Mouse (Mus musculus): ENCODE results near the gene Actrt2. TPM values are rescaled to one million over a fixed set of nuclear protein-coding genes. Genes with fewer than 3 reads are reported as not detected.

Gene Actrt2
- total and polyA plus RNA-seq, 2 experiments from 2014 or later: not detected

DNA sequence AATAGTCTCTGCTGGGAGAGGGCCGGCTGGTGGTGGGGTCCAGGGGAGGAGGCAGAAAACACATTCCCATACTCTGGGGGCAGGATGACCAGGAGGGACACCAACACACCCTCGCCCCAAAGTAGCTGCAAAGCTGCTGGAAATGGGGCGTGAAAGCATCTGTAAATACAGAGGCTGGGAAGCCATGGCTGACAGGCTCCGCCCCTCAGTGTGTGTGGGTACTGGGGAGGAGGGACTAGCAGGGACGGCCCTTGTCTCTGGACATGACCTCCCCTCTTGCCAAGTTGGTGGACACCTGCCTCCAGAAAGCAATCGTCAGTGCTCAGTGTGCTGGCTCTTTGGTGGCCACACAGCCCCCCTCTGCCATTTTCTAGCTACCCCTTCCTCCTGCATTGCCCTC lies 34.5 kb upstream of the Actrt2 start:
- ATAC-seq (ENCODE audit: insufficient read depth, low read depth): no peak
- H3K9ac ChIP-seq (replicated peaks; ENCODE audit: low read depth, low read length): no peak overlapping the region
- H3K4me3 ChIP-seq (ENCODE audit: low read depth, low read length): no peak overlapping the region
- H3K4me2 ChIP-seq (ENCODE audit: low read depth, low read length): no peak overlapping the region
- no peak for DNase-seq (ENCODE audit: low spot score)
- H3K4me1 ChIP-seq (ENCODE audit: control insufficient read depth, insufficient read depth): peaks cover 14% of the 10 kb centered on the region; the same call in 1 of the 2 replicates
- no peak overlapping the region for H3K27ac ChIP-seq (ENCODE audit: low read depth)
- H3K27me3 ChIP-seq (ENCODE audit: control insufficient read depth, insufficient read depth, low read length): no peaks in the 10 kb centered on the region
- TF ChIP-seq CTCF (IDR thresholded peaks at IDR 0.05; ENCODE audit: low read depth) (no peak), EP300 (IDR thresholded peaks at IDR 0.05; ENCODE audit: low read depth) (no peak)
- H3K9me3 ChIP-seq (replicated peaks; ENCODE audit: control insufficient read depth, low read length): no peaks in the 10 kb centered on the region
- 66% methylated on average over 6 of the region's 6 CpGs for WGBS
- H3K36me3 ChIP-seq (replicated peaks; ENCODE audit: control insufficient read depth, insufficient read depth, low read length): no peaks in the 10 kb centered on the region

DNA sequence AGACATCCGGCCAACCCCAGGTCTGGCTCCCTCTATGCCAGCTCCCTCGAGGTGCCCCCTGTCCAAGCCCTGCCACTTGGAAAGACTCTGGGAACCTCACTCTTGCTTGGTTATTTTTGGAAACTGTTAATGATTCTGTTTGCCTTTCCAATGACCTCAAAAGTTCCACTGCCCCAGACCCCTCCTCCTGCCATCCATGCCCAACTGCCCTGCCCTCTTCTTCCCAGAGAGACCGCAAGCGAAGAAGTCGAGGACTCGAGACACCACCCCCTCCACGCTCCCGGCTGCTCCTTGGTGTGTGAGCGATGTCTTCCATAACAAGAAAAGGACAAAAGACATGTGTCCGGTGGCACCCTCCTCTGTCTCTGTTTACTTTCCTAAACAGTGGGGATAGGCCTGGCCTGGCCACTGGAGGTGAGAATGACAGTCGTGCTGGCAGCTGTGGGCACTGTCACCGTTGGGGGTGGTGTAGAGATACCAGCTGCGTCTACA lies 33.3 kb upstream of the Actrt2 start:
- no peak for TF ChIP-seq CTCF (IDR thresholded peaks at IDR 0.05; ENCODE audit: low read depth)
- TF ChIP-seq EP300 (IDR thresholded peaks at IDR 0.05; ENCODE audit: low read depth): no peak
- H3K4me2 ChIP-seq (ENCODE audit: low read depth, low read length): 0 out of 2 replicates have a peak overlapping the region, but pooled peaks have one; percentile 21
- DNase-seq (ENCODE audit: low spot score) (peak; percentile 65), ATAC-seq (ENCODE audit: insufficient read depth, low read depth) (peak; percentile 81)
- H3K27me3 ChIP-seq (ENCODE audit: control insufficient read depth, insufficient read depth, low read length): no peaks in the 10 kb centered on the region
- H3K4me3 ChIP-seq (ENCODE audit: low read depth, low read length): no peak overlapping the region
- 42% methylated on average over 13 of the region's 13 CpGs for WGBS
- H3K4me1 ChIP-seq (ENCODE audit: control insufficient read depth, insufficient read depth): peaks cover 14% of the 10 kb centered on the region; the same call in 1 of the 2 replicates
- peak overlapping the region; percentile 39 for H3K27ac ChIP-seq (ENCODE audit: low read depth)
- H3K9me3 ChIP-seq (replicated peaks; ENCODE audit: control insufficient read depth, low read length): no peaks in the 10 kb centered on the region
- H3K36me3 ChIP-seq (replicated peaks; ENCODE audit: control insufficient read depth, insufficient read depth, low read length): no peaks in the 10 kb centered on the region
- H3K9ac ChIP-seq (replicated peaks; ENCODE audit: low read depth, low read length): no peak overlapping the region

GRCm38 (mm10) chr4:154700436-154700835 lies 32.8 kb upstream of the Actrt2 start:
- no peak for DNase-seq (ENCODE audit: low spot score)
- H3K36me3 ChIP-seq (replicated peaks; ENCODE audit: control insufficient read depth, insufficient read depth, low read length): no peaks in the 10 kb centered on the region
- H3K4me1 ChIP-seq (ENCODE audit: control insufficient read depth, insufficient read depth): peaks cover 14% of the 10 kb centered on the region; the same call in 1 of the 2 replicates
- WGBS: 86% methylated on average over 6 of the region's 6 CpGs
- TF ChIP-seq CTCF (IDR thresholded peaks at IDR 0.05; ENCODE audit: low read depth) (no peak), EP300 (IDR thresholded peaks at IDR 0.05; ENCODE audit: low read depth) (no peak)
- ATAC-seq (ENCODE audit: insufficient read depth, low read depth): no peak
- no peak overlapping the region for H3K4me3 ChIP-seq (ENCODE audit: low read depth, low read length)
- peak overlapping the region; percentile 39; the same call in 1 of the 2 replicates for H3K27ac ChIP-seq (ENCODE audit: low read depth)
- no peak overlapping the region for H3K9ac ChIP-seq (replicated peaks; ENCODE audit: low read depth, low read length)
- no peaks in the 10 kb centered on the region for H3K9me3 ChIP-seq (replicated peaks; ENCODE audit: control insufficient read depth, low read length)
- H3K27me3 ChIP-seq (ENCODE audit: control insufficient read depth, insufficient read depth, low read length): no peaks in the 10 kb centered on the region
- no peak overlapping the region for H3K4me2 ChIP-seq (ENCODE audit: low read depth, low read length)

DNA sequence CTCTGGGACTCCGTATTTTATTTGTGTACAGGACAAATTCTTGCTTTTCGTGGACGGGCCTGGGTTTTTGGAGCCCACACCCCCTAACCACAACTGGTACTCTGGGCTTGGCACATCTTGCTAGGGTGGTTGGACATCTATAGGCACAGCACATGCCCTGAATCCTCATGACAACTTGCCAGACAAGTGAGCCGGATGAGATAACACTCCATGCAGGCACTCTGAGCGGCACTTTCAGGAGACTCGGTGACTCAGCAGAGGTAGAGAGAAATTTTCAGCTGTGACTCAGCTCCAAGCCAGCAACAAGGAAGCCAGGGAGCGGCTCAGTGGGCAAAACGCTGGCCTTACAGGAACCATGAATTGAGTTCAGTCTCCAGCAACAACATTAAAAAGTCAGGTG lies 31.6 kb upstream of the Actrt2 start:
- ATAC-seq (ENCODE audit: insufficient read depth, low read depth) (peak; percentile 33; the same call in 1 of the 2 replicates), DNase-seq (ENCODE audit: low spot score) (peak; percentile 52)
- Histone ChIP-seq H3K4me2 (ENCODE audit: low read depth, low read length) (no peak overlapping the region), H3K4me1 (ENCODE audit: control insufficient read depth, insufficient read depth) (peaks cover 14% of the 10 kb centered on the region; the same call in 1 of the 2 replicates), H3K9me3 (replicated peaks; ENCODE audit: control insufficient read depth, low read length) (no peaks in the 10 kb centered on the region), H3K36me3 (replicated peaks; ENCODE audit: control insufficient read depth, insufficient read depth, low read length) (no peaks in the 10 kb centered on the region), H3K4me3 (ENCODE audit: low read depth, low read length) (no peak overlapping the region), H3K27ac (ENCODE audit: low read depth) (no peak overlapping the region), H3K27me3 (ENCODE audit: control insufficient read depth, insufficient read depth, low read length) (no peaks in the 10 kb centered on the region), H3K9ac (replicated peaks; ENCODE audit: low read depth, low read length) (no peak overlapping the region)
- TF ChIP-seq EP300 (IDR thresholded peaks at IDR 0.05; ENCODE audit: low read depth) (no peak), CTCF (IDR thresholded peaks at IDR 0.05; ENCODE audit: low read depth) (no peak)
- WGBS: 40% methylated on average over 8 of the region's 8 CpGs

DNA sequence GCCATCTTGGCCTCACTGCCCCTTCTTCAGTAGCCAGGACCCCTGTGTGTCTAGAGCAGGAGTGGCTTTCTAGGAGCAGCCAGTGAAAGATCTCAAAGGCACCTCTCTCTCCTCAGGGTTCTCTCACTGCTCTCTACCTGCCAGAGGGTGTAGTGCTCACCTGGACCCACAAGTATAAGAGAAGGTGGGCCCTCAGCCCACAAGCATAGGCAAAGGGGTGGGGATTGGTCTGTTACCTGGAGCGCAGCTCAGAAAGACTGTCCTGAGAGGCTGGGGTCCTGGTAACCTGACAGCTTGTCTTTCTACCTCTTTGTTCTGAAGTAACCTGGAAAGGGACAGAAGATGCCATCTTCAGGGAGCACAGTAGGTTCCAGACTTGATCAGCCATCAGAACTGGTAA lies 31.0 kb upstream of the Actrt2 start:
- no peak overlapping the region for H3K27ac ChIP-seq (ENCODE audit: low read depth)
- no peaks in the 10 kb centered on the region for H3K27me3 ChIP-seq (ENCODE audit: control insufficient read depth, insufficient read depth, low read length)
- WGBS: 94% methylated on average over 1 of the region's 1 CpGs
- no peak overlapping the region for H3K4me3 ChIP-seq (ENCODE audit: low read depth, low read length)
- TF ChIP-seq CTCF (IDR thresholded peaks at IDR 0.05; ENCODE audit: low read depth) (no peak), EP300 (IDR thresholded peaks at IDR 0.05; ENCODE audit: low read depth) (no peak)
- no peak for DNase-seq (ENCODE audit: low spot score)
- no peak overlapping the region for H3K9ac ChIP-seq (replicated peaks; ENCODE audit: low read depth, low read length)
- H3K4me1 ChIP-seq (ENCODE audit: control insufficient read depth, insufficient read depth): peaks cover 14% of the 10 kb centered on the region; the same call in 1 of the 2 replicates
- no peak overlapping the region for H3K4me2 ChIP-seq (ENCODE audit: low read depth, low read length)
- no peaks in the 10 kb centered on the region for H3K9me3 ChIP-seq (replicated peaks; ENCODE audit: control insufficient read depth, low read length)
- no peak for ATAC-seq (ENCODE audit: insufficient read depth, low read depth)
- no peaks in the 10 kb centered on the region for H3K36me3 ChIP-seq (replicated peaks; ENCODE audit: control insufficient read depth, insufficient read depth, low read length)
